Mouse (Mus musculus) forebrain, embryonic 16.5 days (tissue): ENCODE results near the gene Zfyve21. TPM values are rescaled to one million over a fixed set of nuclear protein-coding genes. Genes with fewer than 3 reads are reported as not detected.

Experiments
- ATAC-seq: fragments of 200-750 bp; cut with Nextera tagmentation; 2 replicates; pipeline ENCODE4 v1.8.0; 2017; ENCODE audit warnings: mild to moderate bottlenecking, moderate library complexity
- H3K27ac ChIP-seq: fragments of 300-500 bp; sonication (generic); 2 replicates; pipeline ENCODE4 v1.5.1; 2014; ENCODE audit warnings: low read length, control low read depth
- H3K27me3 ChIP-seq: fragments of 300-500 bp; sonication (generic); replicated peaks from 2 replicates; pipeline ENCODE4 v1.6.1; 2014; ENCODE audit warnings: low read length; ENCODE audit not compliant: control insufficient read depth, insufficient read depth
- H3K36me3 ChIP-seq: fragments of 300-500 bp; sonication (generic); 2 replicates; pipeline ENCODE4 v1.6.1; 2014; ENCODE audit not compliant: control insufficient read depth, insufficient read depth
- H3K4me1 ChIP-seq: fragments of 300-500 bp; sonication (generic); replicated peaks from 2 replicates; pipeline ENCODE4 v1.6.1; 2014; ENCODE audit warnings: low read length; ENCODE audit not compliant: control insufficient read depth, insufficient read depth
- H3K4me2 ChIP-seq: fragments of 300-500 bp; sonication (generic); 2 replicates; pipeline ENCODE4 v1.6.1; 2014; ENCODE audit warnings: mild to moderate bottlenecking, low read length, control low read depth
- H3K4me3 ChIP-seq: fragments of 300-500 bp; sonication (generic); replicated peaks from 2 replicates; pipeline ENCODE4 v1.5.1; 2014; ENCODE audit warnings: mild to moderate bottlenecking, low read length, control low read depth
- H3K9ac ChIP-seq: fragments of 300-500 bp; sonication (generic); replicated peaks from 2 replicates; pipeline ENCODE4 v1.6.1; 2014; ENCODE audit warnings: low read depth, low read length, control low read depth
- H3K9me3 ChIP-seq: fragments of 300-500 bp; sonication (generic); 2 replicates; pipeline ENCODE4 v1.6.1; 2016; ENCODE audit warnings: low read length; ENCODE audit not compliant: control insufficient read depth
- WGBS: fragments of 180-500 bp; shearing (Covaris S2); extraction: QIAGEN DNeasy Blood & Tissue Kit; methylation state at CpG from one replicate; pipeline ENCODE4 v1.1.7; 2014; 5-methylcytosine and 5-hydroxymethylcytosine counted together
- polyA plus RNA-seq: library from polyadenylated mRNA; unstranded; fragments of >200 nt; fragmentation: Nextera tagmentation; extraction: Ambion mirVana; gene quantifications from 2 replicates; pipeline ENCODE4 v1.2.1, GENCODE M21; 2015

The Zfyve21 gene
- polyA plus RNA-seq, 1 experiment from 2014 or later: 37.6 TPM

DNA sequence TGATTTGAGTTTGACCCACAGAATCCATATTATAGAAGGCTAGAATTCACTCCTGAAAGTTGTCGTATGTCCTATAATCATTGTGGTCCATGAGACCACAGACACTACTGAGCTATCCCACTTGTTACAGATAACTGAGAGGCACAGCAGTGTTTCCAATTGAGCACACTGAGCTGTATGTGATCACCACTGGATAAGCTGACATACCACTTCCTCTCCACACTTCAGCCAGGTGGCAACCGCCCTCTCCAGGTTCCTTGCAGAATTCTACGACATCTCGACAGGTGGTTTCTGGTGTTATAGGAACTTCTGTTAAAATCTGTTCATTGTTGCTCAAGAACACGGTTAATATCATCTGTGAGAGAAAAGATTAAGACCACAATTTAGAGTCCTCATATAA lies 58.1 kb downstream of the Zfyve21 start:
- Histone ChIP-seq H3K27me3 (no peaks in the 10 kb centered on the region), H3K27ac (no peak overlapping the region), H3K9me3 (no peaks in the 10 kb centered on the region), H3K9ac (no peak overlapping the region), H3K4me2 (no peak overlapping the region), H3K4me1 (no peaks in the 10 kb centered on the region), H3K36me3 (0 out of 2 replicates have a peak, but pooled peaks cover under 1% of the 10 kb centered on the region), H3K4me3 (no peak overlapping the region)
- no peak for ATAC-seq
- WGBS: 93% methylated on average over 5 of the region's 5 CpGs

DNA sequence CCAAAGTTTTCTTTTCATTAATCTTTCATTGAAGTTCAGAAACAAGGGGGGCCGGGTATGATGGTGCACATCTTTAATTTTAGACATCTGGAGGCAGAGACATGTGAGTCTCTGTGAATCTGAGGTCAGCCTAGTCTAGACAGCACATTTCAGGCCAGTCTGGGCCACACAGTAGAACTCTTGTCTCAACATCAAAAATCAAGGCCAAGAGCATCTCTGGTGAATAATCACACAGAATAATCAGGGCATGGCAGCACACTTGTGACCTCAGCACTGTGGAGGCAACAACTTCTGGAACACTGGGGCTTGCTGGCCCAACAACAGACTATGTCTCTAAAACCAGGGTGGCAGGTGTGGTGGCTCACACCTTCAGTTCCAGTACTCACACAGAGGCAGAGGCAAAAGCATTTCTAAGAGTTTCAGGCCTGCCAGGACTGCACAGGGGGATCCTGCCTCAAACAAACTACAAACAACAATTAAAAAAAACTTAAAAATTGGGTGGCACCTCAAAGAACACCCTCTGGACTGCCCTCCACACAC lies 60.7 kb downstream of the Zfyve21 start:
- no peak overlapping the region for H3K4me3 ChIP-seq
- ATAC-seq: no peak

DNA sequence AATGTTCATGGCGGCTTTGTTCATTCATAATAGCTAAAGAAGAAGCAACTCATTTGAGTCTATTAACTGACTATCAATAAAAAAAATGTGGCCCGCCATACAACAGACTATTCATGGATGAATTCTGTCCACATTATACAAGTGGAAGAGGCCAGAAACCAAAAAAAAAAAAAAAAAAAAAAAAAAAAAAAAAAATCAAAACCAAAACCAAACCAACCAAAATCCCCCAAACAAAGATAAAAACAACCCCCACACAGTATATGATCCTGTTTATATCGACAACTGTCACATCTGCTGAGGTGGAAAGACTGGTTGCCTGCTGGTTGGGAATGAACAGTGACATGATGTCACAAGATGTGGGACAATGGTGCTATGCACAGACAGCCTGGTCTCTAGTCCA lies 61.5 kb downstream of the Zfyve21 start:
- ATAC-seq: no peak
- Histone ChIP-seq H3K9ac (no peak overlapping the region), H3K4me1 (no peaks in the 10 kb centered on the region), H3K4me3 (no peak overlapping the region), H3K36me3 (no peaks in the 10 kb centered on the region), H3K9me3 (no peaks in the 10 kb centered on the region), H3K4me2 (no peak overlapping the region), H3K27me3 (no peaks in the 10 kb centered on the region), H3K27ac (no peak overlapping the region)
- 84% methylated on average over 3 of the region's 3 CpGs for WGBS

More for the DNA sequence above, 60.7 kb downstream of the Zfyve21 start:
- H3K4me1 ChIP-seq: no peaks in the 10 kb centered on the region
- 72% methylated on average over 1 of the region's 1 CpGs for WGBS
- H3K27me3 ChIP-seq: no peaks in the 10 kb centered on the region
- H3K27ac ChIP-seq: no peak overlapping the region
- H3K4me2 ChIP-seq: no peak overlapping the region
- no peaks in the 10 kb centered on the region for H3K36me3 ChIP-seq
- H3K9me3 ChIP-seq: no peaks in the 10 kb centered on the region
- H3K9ac ChIP-seq: no peak overlapping the region

DNA sequence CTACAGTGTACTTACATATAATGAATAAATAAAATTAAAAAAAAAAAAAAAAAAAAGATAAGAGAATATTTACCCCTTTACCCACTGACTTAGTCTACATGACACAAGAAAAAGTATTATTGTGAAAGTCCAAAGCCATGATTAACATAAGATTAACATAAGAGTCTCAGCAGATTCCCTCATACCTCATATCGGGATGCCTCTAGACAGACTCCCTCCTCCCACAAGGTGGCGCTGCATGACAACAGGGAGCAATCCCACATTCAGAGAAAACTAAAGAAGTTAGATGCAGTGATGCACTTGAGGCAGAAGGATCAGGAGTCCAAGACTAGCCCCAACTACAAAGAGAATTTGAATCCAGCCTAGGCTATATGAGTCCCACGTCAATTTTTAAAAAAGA lies 64.2 kb downstream of the Zfyve21 start:
- H3K9ac ChIP-seq: no peak overlapping the region
- ATAC-seq: peak; percentile 62
- no peaks in the 10 kb centered on the region for H3K27me3 ChIP-seq
- no peaks in the 10 kb centered on the region for H3K36me3 ChIP-seq
- no peak overlapping the region for H3K4me3 ChIP-seq
- no peak overlapping the region for H3K4me2 ChIP-seq
- H3K4me1 ChIP-seq: no peaks in the 10 kb centered on the region
- H3K27ac ChIP-seq: no peak overlapping the region
- no peaks in the 10 kb centered on the region for H3K9me3 ChIP-seq
- 13% methylated on average over 3 of the region's 3 CpGs for WGBS

Other genes with a start within 250 kb of the Zfyve21 start
- gene Mark3, start 239.6 kb upstream of the Zfyve21 start, polyA plus RNA-seq: 45.0 and 49.2 TPM in 2 replicates
- gene Ckb, start 141.8 kb upstream of the Zfyve21 start, polyA plus RNA-seq: 1,407 and 1,413 TPM in 2 replicates
- gene Trmt61a, start 136.1 kb upstream of the Zfyve21 start, polyA plus RNA-seq: 9.8 and 12.6 TPM in 2 replicates
- 70.8 and 71.5 TPM in 2 replicates for gene Bag5, start 100.9 kb upstream of the Zfyve21 start, polyA plus RNA-seq
- gene Apopt1, start 100.9 kb upstream of the Zfyve21 start, polyA plus RNA-seq: 47.2 and 48.3 TPM in 2 replicates
- 460 and 493 TPM in 2 replicates for gene Klc1, start 55.3 kb upstream of the Zfyve21 start, polyA plus RNA-seq
- gene Xrcc3, start 297 bp upstream of the Zfyve21 start, polyA plus RNA-seq: 3.3 and 4.5 TPM in 2 replicates
- gene Ppp1r13b, start 93.9 kb downstream of the Zfyve21 start, polyA plus RNA-seq: 21.8 and 23.5 TPM in 2 replicates
- gene Atp5mpl, start 152.8 kb downstream of the Zfyve21 start, polyA plus RNA-seq: 562 and 571 TPM in 2 replicates
- 0.19 and 0.44 TPM in 2 replicates for gene Tdrd9, start 157.4 kb downstream of the Zfyve21 start, polyA plus RNA-seq
- not detected in 2 replicates for gene Rd3l, start 167.1 kb downstream of the Zfyve21 start, polyA plus RNA-seq